Mouse (Mus musculus) gastrocnemius, postnatal 10 days (tissue): ENCODE measurements around the gene Lgi4. TPM values are rescaled to one million over a fixed set of nuclear protein-coding genes. Genes with fewer than 3 reads are reported as not detected.

ENCODE experiments used
- DNase-seq: peaks from one replicate; pipeline ENCODE4 v3.0.0; 2021; ENCODE audit warnings: mixed read lengths
- long read RNA-seq, 2 experiments: library from polyadenylated mRNA; stranded (forward); transcript quantifications; one replicate each; pipeline ENCODE4 v2.0.0; 2021
- total RNA-seq, 2 experiments: library from RNA; stranded (reverse); gene quantifications; 2 replicates each; pipeline ENCODE4 v1.2.3; 2021

Lgi4 gene
- 1 to 10 TPM; 8.4 to 9.9 TPM for total RNA-seq
- long read RNA-seq, experiment 1, full-length matches to known transcripts, result 8 of 16 reads
- long read RNA-seq, experiment 1, partial matches to known transcripts, result 7 of 16 reads
- long read RNA-seq, experiment 1, other reads (novel, unspliced or antisense), result 1 of 16 reads
- long read RNA-seq, experiment 2, full-length matches to known transcripts, result 3 of 8 reads
- long read RNA-seq, experiment 2, partial matches to known transcripts, result 2 of 8 reads
- long read RNA-seq, experiment 2, other reads (novel, unspliced or antisense), result 3 of 8 reads

GRCm38 (mm10) chr7:31059108-31059507, at the start of gene Lgi4:
Gene Lgi4, plus strand, starts transcription at chr7:31059342.
- peak; percentile 92 for DNase-seq

- no peak for DNase-seq
Observed at GRCm38 (mm10) chr7:31012971-31013370, 46.2 kb upstream of the Lgi4 start.

GRCm38 (mm10) chr7:31017104-31017901, 41.8 kb upstream of the Lgi4 start:
- no peak for DNase-seq

GRCm38 (mm10) chr7:31028609-31029008, 30.5 kb upstream of the Lgi4 start:
- no peak for DNase-seq

- no peak for DNase-seq
Observed at GRCm38 (mm10) chr7:31030717-31031116, 28.4 kb upstream of the Lgi4 start.

GRCm38 (mm10) chr7:31031731-31032130, 27.4 kb upstream of the Lgi4 start:
- no peak for DNase-seq

- DNase-seq, result no peak
Observed at GRCm38 (mm10) chr7:31033409-31034165, 25.6 kb upstream of the Lgi4 start.

GRCm38 (mm10) chr7:31034789-31035188, 24.4 kb upstream of the Lgi4 start:
- no peak for DNase-seq

GRCm38 (mm10) chr7:31035291-31035690, 23.9 kb upstream of the Lgi4 start:
- DNase-seq, result no peak

- DNase-seq, result no peak
Observed at GRCm38 (mm10) chr7:31036917-31037316, 22.2 kb upstream of the Lgi4 start.

- no peak for DNase-seq
Observed at GRCm38 (mm10) chr7:31037675-31038074, 21.5 kb upstream of the Lgi4 start.

GRCm38 (mm10) chr7:31039011-31039410, 20.1 kb upstream of the Lgi4 start:
- DNase-seq, result no peak

GRCm38 (mm10) chr7:31040281-31041022, 18.7 kb upstream of the Lgi4 start:
- no peak for DNase-seq

GRCm38 (mm10) chr7:31041023-31041407, 18.1 kb upstream of the Lgi4 start:
- no peak for DNase-seq

GRCm38 (mm10) chr7:31041662-31042315, 17.4 kb upstream of the Lgi4 start:
- peak; percentile 53 for DNase-seq

- no peak for DNase-seq
Observed at GRCm38 (mm10) chr7:31042431-31042910, 16.7 kb upstream of the Lgi4 start, which contains the start of gene Fxyd5. Gene Fxyd5, minus strand, starts transcription at chr7:31042481.

- no peak for DNase-seq
Observed at GRCm38 (mm10) chr7:31049135-31049845, 9.9 kb upstream of the Lgi4 start.

- no peak for DNase-seq
Observed at GRCm38 (mm10) chr7:31049846-31050281, 9.3 kb upstream of the Lgi4 start.

GRCm38 (mm10) chr7:31050487-31050886, 8.7 kb upstream of the Lgi4 start:
- no peak for DNase-seq

GRCm38 (mm10) chr7:31050921-31051320, 8.2 kb upstream of the Lgi4 start:
- DNase-seq, result no peak
